Mouse (Mus musculus) heart, adult 2 months (tissue): ENCODE measurements around the gene Etv2.

Experiments
- CTCF ChIP-seq: fragments of 200-600 bp; IDR thresholded peaks from 2 replicates; pipeline ENCODE4 v1.8.1; 2022; ENCODE audit warnings: antibody characterized with exemption, mild to moderate bottlenecking, moderate library complexity
- EP300 ChIP-seq: fragments of 200-500 bp; IDR thresholded peaks from 2 replicates; pipeline ENCODE4 v1.6.1; 2011; ENCODE audit warnings: low read depth, low read length, control low read depth; ENCODE audit not compliant: insufficient read depth
- POLR2A ChIP-seq: fragments of 200-500 bp; IDR thresholded peaks from 2 replicates; pipeline ENCODE4 v1.6.1; 2011; ENCODE audit warnings: mild to moderate bottlenecking, low read depth, low read length, control low read depth; ENCODE audit not compliant: insufficient read depth

GRCm38 (mm10) chr7:30598786-30599185, 36.9 kb downstream of the Etv2 start, which contains the start of gene Zbtb32:
- TF ChIP-seq CTCF (no peak), POLR2A (no peak), EP300 (no peak)
